In genomic region chr2:162950776-162951175, GRCm38 (mm10) we compare ENCODE assay signal across 19 mouse cellular contexts. TPM values are rescaled to one million over a fixed set of nuclear protein-coding genes. Genes with fewer than 3 reads are reported as not detected.
"Had no signal": no experiment of that assay in that cellular context is flagged by ENCODE, and none has a peak within 500 bp of the region (broad histone marks: within the 10 kb centered on the region; RNA-seq: fewer than 3 reads in every experiment).

No protein-coding gene starts in this region.

- H3K4me3 ChIP-seq: lung, embryonic 15.5 days; megakaryocyte, embryonic 14.5 days; midbrain, embryonic 13.5 days; midbrain, embryonic 15.5 days; neural tube, embryonic 12.5 days; stomach, embryonic 15.5 days had no signal

- DNase-seq: lung, adult 2 months; lung, postnatal 14 days; lung, postnatal 36 days; right cerebral cortex, postnatal 14 days; thymus, adult 2 months; thymus, postnatal 25 days; thymus, postnatal 4 days had no signal

- H3K27ac ChIP-seq: lung, embryonic 15.5 days; macrophage; midbrain, embryonic 13.5 days; midbrain, embryonic 15.5 days; neural tube, embryonic 12.5 days; stomach, embryonic 15.5 days; stomach, postnatal 0 days had no signal

RNA-seq across cellular contexts. Expression of gene L3mbtl1, which starts 7.5 kb away (rescaled TPM):
- total RNA-seq: megakaryocyte progenitor cell, adult 5-6 weeks; monocyte, adult 5-6 weeks had no signal

RNA-seq across cellular contexts. Expression of gene Sgk2, which starts 36.4 kb away (rescaled TPM):
- total RNA-seq: megakaryocyte progenitor cell, adult 5-6 weeks; midbrain, postnatal 0 days; monocyte, adult 5-6 weeks; neutrophil, adult 5-6 weeks had no signal
